Mouse (Mus musculus): ENCODE data around the gene Stra8.

- no peak for TF ChIP-seq GATA2 (IDR thresholded peaks at IDR 0.05; ENCODE audit: borderline replicate concordance, low read depth, low read length)
- no peak for TF ChIP-seq GATA1 (IDR thresholded peaks at IDR 0.05; ENCODE audit: borderline replicate concordance, low read length)
- no peak for TF ChIP-seq CTCF (IDR thresholded peaks at IDR 0.05; ENCODE audit: low read depth, low read length)
- no peak for TF ChIP-seq POLR2AphosphoS5 (IDR thresholded peaks at IDR 0.05; ENCODE audit: insufficient replicate concordance, low read depth, low read length)
- TF ChIP-seq TAL1 (conservative IDR thresholded peaks at IDR 0.05; ENCODE audit: low read depth, low read length): no peak
Observed at GRCm38 (mm10) chr6:34938929-34939325, 19.0 kb downstream of the Stra8 start.
